Mouse (Mus musculus) megakaryocyte, embryonic 14.5 days (primary cell): ENCODE measurements at regions not wholly inside any gene's neighbourhood (a gene's known extent, or its start where the extent isn't known, plus 50 kb on each side); places are given as distances from the start of the nearest gene placed in this dataset.

Experiments
- FLI1 ChIP-seq: IDR thresholded peaks from 2 replicates; pipeline ENCODE4 v1.6.1; 2012; ENCODE audit warnings: low read length, inconsistent platforms, mixed read lengths
- GATA1 ChIP-seq: IDR thresholded peaks from 3 replicates; pipeline ENCODE4 v1.6.1; 2012; ENCODE audit warnings: mixed read lengths, low read length, inconsistent platforms, borderline replicate concordance

GRCm38 (mm10) chr7:137979361-137979760 is 418.2 kb downstream of the Tcerg1l start:
- TF ChIP-seq GATA1 (no peak), FLI1 (no peak)
